Mouse (Mus musculus) spleen, adult 2 months (tissue): ENCODE data around the gene Zbtb42.

ENCODE experiments used
- CTCF ChIP-seq: fragments of 200-500 bp; IDR thresholded peaks from 2 replicates; pipeline ENCODE4 v1.5.1; 2011; ENCODE audit warnings: mild to moderate bottlenecking, inconsistent platforms; ENCODE audit not compliant: insufficient read depth, insufficient read length, insufficient replicate concordance; ENCODE audit errors: extremely low read depth
- POLR2A ChIP-seq: fragments of 200-500 bp; IDR thresholded peaks from 2 replicates; pipeline ENCODE4 v1.6.1; 2011; ENCODE audit warnings: low read depth, low read length, inconsistent platforms

DNA sequence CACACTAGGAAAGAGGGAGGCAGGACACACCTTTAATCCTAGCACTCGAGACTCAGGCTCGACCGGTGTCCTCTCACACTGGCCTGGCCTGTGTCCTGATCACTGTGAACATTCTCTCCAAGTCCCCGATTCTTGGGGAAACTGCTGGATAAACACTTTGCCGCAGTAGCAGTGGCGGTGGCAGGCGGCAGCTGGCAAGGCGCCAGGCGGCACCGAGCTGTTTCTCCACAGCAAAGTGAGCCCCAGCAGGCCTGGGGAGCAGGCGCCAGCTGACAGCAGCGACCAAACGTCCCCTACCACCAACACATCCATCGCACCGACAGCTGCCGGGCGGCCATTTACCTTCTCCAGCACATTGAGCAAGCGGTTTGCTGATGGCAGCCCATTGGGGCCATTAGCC lies 13.2 kb upstream of the Zbtb42 start:
- no peak for TF ChIP-seq CTCF
- TF ChIP-seq POLR2A: no peak
